In genomic region chr3:80053435-80053834, GRCm38 (mm10) we compare ENCODE assay signal across 26 mouse cellular contexts.
DNase-seq lines count a peak whose midpoint lies in the region; ATAC-seq and TF ChIP-seq lines count a peak whose summit lies in the region.
"Had no signal": no experiment of that assay in that cellular context is flagged by ENCODE, and none has a peak within 500 bp of the region (broad histone marks: within the 10 kb centered on the region; RNA-seq: fewer than 3 reads in every experiment).

No protein-coding gene starts in this region.

- no peaks in the 10 kb centered on the region for H3K27me3 ChIP-seq in heart, adult 2 months (ENCODE audit: control insufficient read depth, insufficient read depth, low read length)
- H3K27me3 ChIP-seq in heart, embryonic 15.5 days = no peaks in the 10 kb centered on the region
- no peaks in the 10 kb centered on the region for H3K27me3 ChIP-seq in hindbrain, postnatal 0 days (ENCODE audit: insufficient read depth, low read length)
- H3K27me3 ChIP-seq: embryonic facial prominence, embryonic 13.5 days; forebrain, embryonic 12.5 days; hindbrain, embryonic 12.5 days; kidney, embryonic 15.5 days; limb, embryonic 13.5 days; lung, embryonic 15.5 days; midbrain, embryonic 15.5 days; stomach, embryonic 15.5 days had no signal

- peaks cover 12% of the 10 kb centered on the region for H3K36me3 ChIP-seq in heart, adult 2 months (ENCODE audit: control insufficient read depth, insufficient read depth, low read length)
- no peaks in the 10 kb centered on the region for H3K36me3 ChIP-seq in heart, embryonic 15.5 days
- no peaks in the 10 kb centered on the region for H3K36me3 ChIP-seq in hindbrain, postnatal 0 days (ENCODE audit: insufficient read depth, low read length)
- H3K36me3 ChIP-seq: embryonic facial prominence, embryonic 13.5 days; forebrain, embryonic 12.5 days; G1E; hindbrain, embryonic 12.5 days; kidney, embryonic 15.5 days; limb, embryonic 13.5 days; lung, embryonic 15.5 days; midbrain, embryonic 10.5 days; midbrain, embryonic 15.5 days; stomach, embryonic 15.5 days had no signal

- TF ChIP-seq CTCF in heart, adult 2 months (IDR thresholded peaks at IDR 0.05) = no peak
- TF ChIP-seq CTCF in embryonic fibroblast, embryonic 13.5 days (IDR thresholded peaks at IDR 0.05; ENCODE audit: borderline replicate concordance, insufficient read depth, low read length) = no peak
- no peak for TF ChIP-seq CTCF in hindbrain, postnatal 0 days (IDR thresholded peaks at IDR 0.05; ENCODE audit: low read depth)

- no peak overlapping the region for H3K9ac ChIP-seq in heart, adult 2 months (ENCODE audit: low read depth, low read length)
- no peak overlapping the region for H3K9ac ChIP-seq in heart, embryonic 15.5 days
- H3K9ac ChIP-seq in hindbrain, postnatal 0 days (replicated peaks; ENCODE audit: low read length) = no peak overlapping the region
- H3K9ac ChIP-seq: embryonic facial prominence, embryonic 13.5 days; forebrain, embryonic 12.5 days; forebrain, postnatal 0 days; hindbrain, embryonic 12.5 days; kidney, embryonic 15.5 days; limb, embryonic 13.5 days; lung, embryonic 15.5 days; midbrain, embryonic 15.5 days; stomach, embryonic 15.5 days had no signal

- peak overlapping the region; percentile 65 for H3K27ac ChIP-seq in heart, adult 2 months
- peak overlapping the region; percentile 63 for H3K27ac ChIP-seq in heart, embryonic 15.5 days
- peak overlapping the region; percentile 47; the same call in 1 of the 2 replicates for H3K27ac ChIP-seq in embryonic fibroblast, embryonic 13.5 days (ENCODE audit: insufficient read depth, low read length)
- no peak overlapping the region for H3K27ac ChIP-seq in hindbrain, postnatal 0 days
- H3K27ac ChIP-seq: embryonic facial prominence, embryonic 13.5 days; forebrain, embryonic 12.5 days; hindbrain, embryonic 12.5 days; kidney, embryonic 15.5 days; limb, embryonic 13.5 days; lung, embryonic 15.5 days; midbrain, embryonic 10.5 days; midbrain, embryonic 15.5 days; stomach, embryonic 15.5 days had no signal

- no peak for ATAC-seq in heart, embryonic 15.5 days (replicated peaks; ENCODE audit: insufficient number of reproducible peaks, insufficient read depth, low FRiP score, low read depth)
- ATAC-seq in hindbrain, postnatal 0 days = no peak
- ATAC-seq: forebrain, postnatal 0 days; midbrain, embryonic 15.5 days had no signal

- H3K4me2 ChIP-seq in heart, embryonic 15.5 days = no peak overlapping the region
- H3K4me2 ChIP-seq in hindbrain, postnatal 0 days (ENCODE audit: low read depth, low read length) = no peak overlapping the region
- H3K4me2 ChIP-seq: embryonic facial prominence, embryonic 13.5 days; forebrain, embryonic 12.5 days; hindbrain, embryonic 12.5 days; kidney, embryonic 15.5 days; limb, embryonic 13.5 days; liver, embryonic 11.5 days; lung, embryonic 15.5 days; midbrain, embryonic 15.5 days; stomach, embryonic 15.5 days had no signal

- WGBS in heart, adult 2 months = 86% methylated on average over 2 of the region's 2 CpGs
- 72% methylated on average over 2 of the region's 2 CpGs for WGBS in heart, embryonic 15.5 days
- 91% methylated on average over 2 of the region's 2 CpGs for WGBS in hindbrain, postnatal 0 days

- H3K9me3 ChIP-seq in heart, embryonic 15.5 days (replicated peaks) = no peaks in the 10 kb centered on the region
- H3K9me3 ChIP-seq in hindbrain, postnatal 0 days (ENCODE audit: low read length) = no peaks in the 10 kb centered on the region
- H3K9me3 ChIP-seq: embryonic facial prominence, embryonic 13.5 days; forebrain, embryonic 12.5 days; G1E; hindbrain, embryonic 12.5 days; kidney, embryonic 15.5 days; limb, embryonic 13.5 days; lung, embryonic 15.5 days; midbrain, embryonic 10.5 days; midbrain, embryonic 15.5 days; stomach, embryonic 15.5 days had no signal

- TF ChIP-seq EP300 in heart, adult 2 months (IDR thresholded peaks at IDR 0.05; ENCODE audit: insufficient read depth, low read depth, low read length) = no peak

- peak; percentile 21 to 80 for DNase-seq in adrenal gland, adult (ENCODE audit: inconsistent age in 2 of 2, low spot score in 1 of 2)
- no peak for DNase-seq in adrenal gland, adult 8-10 months
- DNase-seq in heart, adult 2 months = no peak
- no peak for DNase-seq in heart, postnatal 36 days
- no peak for DNase-seq in heart, adult 8-10 months (ENCODE audit: low spot score)
- no peak for DNase-seq in hindbrain, postnatal 0 days (ENCODE audit: low spot score)
- DNase-seq: cerebellum, adult 18-20 months; cerebellum, postnatal 10 days; forebrain, postnatal 0 days; gastrocnemius, postnatal 14 days; kidney, adult 18-20 months; right cerebral cortex, postnatal 25 days had no signal

- intact Hi-C loops in heart, adult 2 months (cut with DNase I) = loop anchor here (5.0 kb wide), 1 partner anchor 106 kb away; no protein-coding TSS in a partner anchor
- intact Hi-C loops in heart, postnatal 36 days (cut with DNase I) = no loop called here

- no peaks in the 10 kb centered on the region for H3K79me2 ChIP-seq in heart, adult 2 months (replicated peaks; ENCODE audit: control insufficient read depth, insufficient read depth, low read length)

- TF ChIP-seq POLR2A in heart, adult 2 months (IDR thresholded peaks at IDR 0.05; ENCODE audit: insufficient read depth, low read depth, low read length) = no peak
- no peak for TF ChIP-seq POLR2A in embryonic fibroblast, embryonic 13.5 days (IDR thresholded peaks at IDR 0.05; ENCODE audit: low read depth, low read length)

- H3K4me1 ChIP-seq in heart, adult 2 months (ENCODE audit: control insufficient read depth, insufficient read depth, low read length) = peaks cover 12% of the 10 kb centered on the region
- H3K4me1 ChIP-seq in heart, embryonic 15.5 days (replicated peaks) = peaks cover 26% of the 10 kb centered on the region
- peaks cover 9% of the 10 kb centered on the region for H3K4me1 ChIP-seq in embryonic fibroblast, embryonic 13.5 days (ENCODE audit: control insufficient read depth, insufficient read depth, low read length)
- no peaks in the 10 kb centered on the region for H3K4me1 ChIP-seq in hindbrain, postnatal 0 days (ENCODE audit: insufficient read depth, low read length)
- H3K4me1 ChIP-seq: forebrain, embryonic 12.5 days; hindbrain, embryonic 12.5 days; limb, embryonic 13.5 days; midbrain, embryonic 10.5 days; midbrain, embryonic 15.5 days; stomach, embryonic 15.5 days had no signal

- no peak overlapping the region for H3K4me3 ChIP-seq in heart, adult 2 months
- H3K4me3 ChIP-seq in heart, embryonic 15.5 days = no peak overlapping the region
- no peak overlapping the region for H3K4me3 ChIP-seq in embryonic fibroblast, embryonic 13.5 days (ENCODE audit: insufficient read depth, low read length)
- no peak overlapping the region for H3K4me3 ChIP-seq in hindbrain, postnatal 0 days (ENCODE audit: low read length)
- H3K4me3 ChIP-seq: embryonic facial prominence, embryonic 13.5 days; erythroblast, embryonic 14.5 days; forebrain, embryonic 12.5 days; hindbrain, embryonic 12.5 days; kidney, embryonic 15.5 days; limb, embryonic 13.5 days; lung, embryonic 15.5 days; midbrain, embryonic 10.5 days; midbrain, embryonic 15.5 days; stomach, embryonic 15.5 days had no signal

Comparison
In these comparisons a context has a peak if more than half of its experiments do, and no peak if none do; other contexts are left out.
1. DNase-seq: peak in adrenal gland, adult (2 of 2); none in adrenal gland, adult 8-10 months (single experiment), heart, adult 2 months (0 of 2), heart, postnatal 36 days (0 of 2), heart, adult 8-10 months (single experiment) and hindbrain, postnatal 0 days (single experiment).